Mouse (Mus musculus) liver, embryonic 11.5 days (tissue): ENCODE measurements around the gene Zbtb43. TPM values are rescaled to one million over a fixed set of nuclear protein-coding genes. Genes with fewer than 3 reads are reported as not detected.

Source experiments
- ATAC-seq: fragments of 200-750 bp; cut with Nextera tagmentation; replicated peaks from 2 replicates; pipeline ENCODE4 v1.8.0; 2017; ENCODE audit warnings: moderate number of reproducible peaks, mild to moderate bottlenecking, moderate TSS enrichment, moderate library complexity; ENCODE audit not compliant: low FRiP score
- DNase-seq: peaks from one replicate; pipeline ENCODE4 v3.0.0-alpha.2; 2017; ENCODE audit warnings: low spot score
- H3K27ac ChIP-seq: fragments of 300-500 bp; sonication (generic); 2 replicates; pipeline ENCODE4 v1.5.1; 2014; ENCODE audit warnings: mild to moderate bottlenecking, low read depth, low read length, control low read depth
- H3K27me3 ChIP-seq: fragments of 300-500 bp; sonication (generic); replicated peaks from 2 replicates; pipeline ENCODE4 v1.6.1; 2014; ENCODE audit warnings: low read length, mixed read lengths; ENCODE audit not compliant: control insufficient read depth, insufficient read depth
- H3K36me3 ChIP-seq: fragments of 300-500 bp; sonication (generic); 2 replicates; pipeline ENCODE4 v1.6.1; 2014; ENCODE audit warnings: mild to moderate bottlenecking, low read length, moderate library complexity, mixed read lengths; ENCODE audit not compliant: control insufficient read depth, insufficient read depth
- H3K4me1 ChIP-seq: fragments of 300-500 bp; sonication (generic); replicated peaks from 2 replicates; pipeline ENCODE4 v1.6.1; 2014; ENCODE audit warnings: low read length, mixed read lengths; ENCODE audit not compliant: control insufficient read depth, insufficient read depth
- H3K4me2 ChIP-seq: fragments of 300-500 bp; sonication (generic); 2 replicates; pipeline ENCODE4 v1.6.1; 2014; ENCODE audit warnings: mild to moderate bottlenecking, control low read depth, moderate library complexity
- H3K4me3 ChIP-seq: fragments of 300-500 bp; sonication (generic); 2 replicates; pipeline ENCODE4 v1.5.1; 2014; ENCODE audit warnings: low read depth, low read length, control low read depth
- H3K9ac ChIP-seq: fragments of 300-500 bp; sonication (generic); 2 replicates; pipeline ENCODE4 v1.6.1; 2014; ENCODE audit warnings: low read depth, low read length, control low read depth
- H3K9me3 ChIP-seq: fragments of 300-500 bp; sonication (generic); 2 replicates; pipeline ENCODE4 v1.6.1; 2016; ENCODE audit warnings: low read length, inconsistent platforms, mixed read lengths; ENCODE audit not compliant: control insufficient read depth
- WGBS: fragments of 180-500 bp; shearing (Covaris S2); extraction: QIAGEN DNeasy Blood & Tissue Kit; methylation state at CpG from one replicate; pipeline ENCODE4 v1.1.7; 2014; 5-methylcytosine and 5-hydroxymethylcytosine counted together
- polyA plus RNA-seq: library from polyadenylated mRNA; unstranded; fragments of >200 nt; fragmentation: Nextera tagmentation; extraction: Ambion mirVana; gene quantifications from 2 replicates; pipeline ENCODE4 v1.2.1, GENCODE M21; 2014

Zbtb43 gene
- polyA plus RNA-seq, 1 experiment from 2014 or later: 14.1 TPM

DNA sequence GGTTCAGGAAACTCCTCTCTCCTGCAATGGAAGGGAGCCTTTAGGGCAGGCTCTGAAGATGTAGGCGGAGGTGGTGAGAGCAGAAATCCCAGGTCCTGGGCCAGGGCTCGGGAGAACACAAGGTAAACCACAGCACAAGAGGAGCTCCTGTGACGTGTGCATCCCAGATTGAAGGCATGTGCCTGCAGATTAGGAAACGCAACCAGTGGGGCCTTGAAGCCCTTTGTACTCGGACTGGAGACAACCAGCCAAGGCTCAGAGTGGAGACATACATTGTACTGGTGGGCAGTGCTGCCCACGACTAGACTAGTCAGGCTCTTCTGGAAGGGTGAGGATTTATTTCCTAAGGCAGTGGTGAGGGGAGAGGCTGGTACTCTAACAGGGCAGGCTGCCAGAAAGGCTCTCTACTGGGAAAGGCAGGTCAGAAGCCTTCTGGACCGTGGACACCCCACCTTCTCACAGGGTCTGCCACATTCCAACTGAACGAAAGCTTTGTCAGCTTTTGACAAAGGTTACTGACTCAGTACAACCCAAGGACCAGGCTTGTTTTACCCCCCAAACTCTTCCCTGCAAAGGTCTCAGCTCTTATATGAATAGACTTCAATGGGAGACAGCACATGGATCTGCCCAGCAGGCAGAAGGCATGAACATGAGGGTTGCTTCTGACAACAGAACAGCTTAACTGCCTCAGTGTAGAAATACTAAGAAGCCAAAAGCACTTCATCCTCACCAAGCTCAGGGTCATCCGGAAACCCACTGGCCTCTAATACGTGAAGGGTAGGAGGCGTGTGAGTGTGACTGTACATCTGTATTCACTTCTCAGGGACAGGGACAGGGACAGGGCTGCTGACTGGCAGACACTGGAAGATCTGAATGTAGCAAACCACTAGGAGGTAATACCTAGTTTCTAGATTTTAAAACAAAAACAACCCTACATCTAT lies 17.1 kb downstream of the Zbtb43 start:
- no peak overlapping the region for H3K4me3 ChIP-seq
- H3K27me3 ChIP-seq: no peaks in the 10 kb centered on the region
- H3K9ac ChIP-seq: no peak overlapping the region
- H3K9me3 ChIP-seq: no peaks in the 10 kb centered on the region
- no peak overlapping the region for H3K4me2 ChIP-seq
- DNase-seq: no peak
- ATAC-seq: no peak
- H3K36me3 ChIP-seq: peaks cover 20% of the 10 kb centered on the region; the same call in 1 of the 2 replicates
- H3K4me1 ChIP-seq: peaks cover 3% of the 10 kb centered on the region; the same call in 1 of the 2 replicates
- WGBS: 87% methylated on average over 11 of the region's 11 CpGs
- no peak overlapping the region for H3K27ac ChIP-seq

GRCm38 (mm10) chr2:33449119-33449873 lies 19.1 kb downstream of the Zbtb43 start:
- H3K36me3 ChIP-seq: peaks cover 18% of the 10 kb centered on the region; the same call in 1 of the 2 replicates
- WGBS: 89% methylated on average over 22 of the region's 22 CpGs
- no peak overlapping the region for H3K4me3 ChIP-seq
- no peak overlapping the region for H3K9ac ChIP-seq
- no peaks in the 10 kb centered on the region for H3K9me3 ChIP-seq
- DNase-seq: no peak
- H3K4me1 ChIP-seq: peaks cover 3% of the 10 kb centered on the region; the same call in 1 of the 2 replicates
- H3K27ac ChIP-seq: no peak overlapping the region
- H3K4me2 ChIP-seq: no peak overlapping the region
- no peaks in the 10 kb centered on the region for H3K27me3 ChIP-seq
- ATAC-seq: no peak

- Histone ChIP-seq H3K27ac (no peak overlapping the region), H3K27me3 (no peaks in the 10 kb centered on the region), H3K9ac (no peak overlapping the region), H3K4me2 (no peak overlapping the region), H3K4me1 (no peaks in the 10 kb centered on the region), H3K36me3 (peaks cover 6% of the 10 kb centered on the region; the same call in 1 of the 2 replicates), H3K9me3 (no peaks in the 10 kb centered on the region), H3K4me3 (no peak overlapping the region)
- 67% methylated on average over 1 of the region's 1 CpGs for WGBS
- ATAC-seq: no peak
- DNase-seq: no peak
These were observed 21.6 kb downstream of the Zbtb43 start for GRCm38 (mm10) chr2:33446796-33447195.

GRCm38 (mm10) chr2:33445741-33446140 lies 22.6 kb downstream of the Zbtb43 start:
- WGBS: 91% methylated on average over 5 of the region's 5 CpGs
- H3K27me3 ChIP-seq: no peaks in the 10 kb centered on the region
- H3K36me3 ChIP-seq: peaks cover 2% of the 10 kb centered on the region; the same call in 1 of the 2 replicates
- DNase-seq (no peak), ATAC-seq (no peak)
- no peaks in the 10 kb centered on the region for H3K4me1 ChIP-seq
- no peak overlapping the region for H3K9ac ChIP-seq
- H3K4me3 ChIP-seq: no peak overlapping the region
- H3K9me3 ChIP-seq: no peaks in the 10 kb centered on the region
- no peak overlapping the region for H3K27ac ChIP-seq
- no peak overlapping the region for H3K4me2 ChIP-seq

DNA sequence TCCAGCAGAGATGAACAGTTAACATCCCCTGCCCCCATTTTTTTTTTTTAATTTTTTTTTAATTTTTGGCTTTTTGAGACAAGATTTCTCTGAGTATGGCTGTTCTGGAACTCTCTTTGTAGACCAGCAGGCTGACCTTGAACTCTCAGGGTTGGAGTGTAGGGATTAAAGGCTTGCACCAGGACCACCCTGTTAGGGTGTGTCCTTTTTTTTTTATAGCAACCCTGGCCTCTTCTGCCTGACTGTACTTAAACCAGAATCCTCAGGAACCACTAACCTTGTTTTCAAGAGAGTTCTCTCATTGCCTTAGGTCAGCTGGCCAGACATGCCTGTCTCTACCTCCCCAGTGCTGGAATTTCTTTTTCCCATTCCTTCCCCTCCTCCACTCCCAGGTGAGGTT lies 23.5 kb downstream of the Zbtb43 start:
- no peak overlapping the region for H3K4me2 ChIP-seq
- ATAC-seq: no peak
- no peaks in the 10 kb centered on the region for H3K4me1 ChIP-seq
- H3K27me3 ChIP-seq: no peaks in the 10 kb centered on the region
- peaks cover 2% of the 10 kb centered on the region; the same call in 1 of the 2 replicates for H3K36me3 ChIP-seq
- H3K4me3 ChIP-seq: no peak overlapping the region
- no peak for DNase-seq
- H3K9me3 ChIP-seq: no peaks in the 10 kb centered on the region
- H3K9ac ChIP-seq: no peak overlapping the region
- H3K27ac ChIP-seq: no peak overlapping the region

- Histone ChIP-seq H3K9me3 (no peaks in the 10 kb centered on the region), H3K27ac (no peak overlapping the region)
These were observed 24.0 kb downstream of the Zbtb43 start for GRCm38 (mm10) chr2:33444358-33444757.

DNA sequence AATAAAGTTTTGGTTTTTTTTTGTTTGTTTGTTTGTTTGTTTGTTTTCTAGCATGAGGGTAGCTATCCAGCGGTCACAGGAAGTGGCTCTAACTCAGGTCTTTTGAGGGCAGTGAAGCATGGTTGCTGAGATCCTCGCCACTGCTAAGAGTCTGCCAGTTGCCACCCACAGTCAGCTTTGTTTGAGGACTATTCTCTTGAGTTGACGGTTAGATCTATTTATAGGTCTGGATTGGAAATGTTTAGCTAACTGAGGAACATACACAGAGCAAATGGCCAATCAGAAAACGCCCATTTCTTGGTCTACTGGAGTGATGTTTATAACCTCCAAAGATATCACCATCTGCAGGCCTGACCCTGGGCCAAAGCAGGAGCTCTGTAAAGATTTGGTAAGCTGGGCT lies 25.7 kb downstream of the Zbtb43 start:
- H3K27me3 ChIP-seq: no peaks in the 10 kb centered on the region
- no peak overlapping the region for H3K4me3 ChIP-seq
- ATAC-seq: no peak
- H3K9ac ChIP-seq: no peak overlapping the region
- no peak for DNase-seq
- H3K4me2 ChIP-seq: no peak overlapping the region
- WGBS: 62% methylated on average over 4 of the region's 4 CpGs
- no peaks in the 10 kb centered on the region for H3K9me3 ChIP-seq
- no peaks in the 10 kb centered on the region for H3K36me3 ChIP-seq
- H3K27ac ChIP-seq: no peak overlapping the region
- H3K4me1 ChIP-seq: peaks cover 4% of the 10 kb centered on the region; the same call in 1 of the 2 replicates

More at GRCm38 (mm10) chr2:33444358-33444757, 24.0 kb downstream of the Zbtb43 start:
- Histone ChIP-seq H3K36me3 (no peaks in the 10 kb centered on the region; the same call in 1 of the 2 replicates), H3K9ac (no peak overlapping the region), H3K4me3 (no peak overlapping the region), H3K4me1 (no peaks in the 10 kb centered on the region), H3K4me2 (no peak overlapping the region), H3K27me3 (no peaks in the 10 kb centered on the region)
- ATAC-seq (no peak), DNase-seq (no peak)
- 72% methylated on average over 5 of the region's 5 CpGs for WGBS

DNA sequence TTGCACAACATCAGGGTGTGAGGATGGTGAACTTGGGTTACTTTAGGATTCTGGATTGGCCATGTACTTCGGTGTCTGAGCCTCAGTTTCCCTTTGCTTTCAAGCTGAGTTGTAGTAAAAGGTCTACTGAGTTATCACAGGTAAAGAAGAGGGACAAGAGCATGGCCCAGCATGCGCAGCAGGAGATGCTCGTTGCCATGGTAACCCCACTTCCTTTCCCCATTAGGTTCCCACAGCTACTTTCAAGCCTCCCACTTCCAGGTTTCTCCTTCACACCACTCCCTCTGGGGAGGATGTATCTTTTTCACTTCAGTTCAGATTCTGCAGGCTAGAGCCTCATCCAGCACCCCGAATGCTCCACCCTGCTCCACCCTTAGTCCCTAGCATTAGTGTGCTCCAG lies 27.5 kb downstream of the Zbtb43 start:
- H3K4me2 ChIP-seq: no peak overlapping the region
- no peaks in the 10 kb centered on the region for H3K9me3 ChIP-seq
- no peak for DNase-seq
- 31% methylated on average over 4 of the region's 4 CpGs for WGBS
- H3K4me1 ChIP-seq: peaks cover 9% of the 10 kb centered on the region; the same call in 1 of the 2 replicates
- H3K27ac ChIP-seq: no peak overlapping the region
- no peaks in the 10 kb centered on the region for H3K36me3 ChIP-seq
- H3K9ac ChIP-seq: no peak overlapping the region
- ATAC-seq: no peak
- no peaks in the 10 kb centered on the region for H3K27me3 ChIP-seq
- H3K4me3 ChIP-seq: no peak overlapping the region
